Mouse (Mus musculus) heart, postnatal 0 days (tissue): ENCODE results near the gene Nfic. TPM values are rescaled to one million over a fixed set of nuclear protein-coding genes. Genes with fewer than 3 reads are reported as not detected.
"Not testable (repeated sequence)": the region's sequence is repeated elsewhere in the genome, so short reads cannot be mapped to it uniquely, and the experiment has no call there.

Source experiments
- ATAC-seq: fragments of 200-750 bp; cut with Nextera tagmentation; 2 replicates; pipeline ENCODE4 v1.8.0; 2017; ENCODE audit warnings: low read depth, moderate number of reproducible peaks, moderate library complexity; ENCODE audit not compliant: insufficient read depth
- DNase-seq: peaks from one replicate; pipeline ENCODE4 v3.0.0-alpha.2; 2016; ENCODE audit warnings: low spot score
- H3K27ac ChIP-seq: fragments of 300-500 bp; sonication (generic); 2 replicates; pipeline ENCODE4 v1.5.1; 2014; ENCODE audit warnings: low read depth, mild to moderate bottlenecking
- H3K27me3 ChIP-seq: fragments of 300-500 bp; sonication (generic); 2 replicates; pipeline ENCODE4 v1.6.1; 2014; ENCODE audit warnings: low read length, mixed read lengths; ENCODE audit not compliant: control insufficient read depth, insufficient read depth
- H3K36me3 ChIP-seq: fragments of 300-500 bp; sonication (generic); replicated peaks from 2 replicates; pipeline ENCODE4 v1.6.1; 2014; ENCODE audit warnings: low read length, mixed read lengths; ENCODE audit not compliant: control insufficient read depth, insufficient read depth
- H3K4me1 ChIP-seq: fragments of 300-500 bp; sonication (generic); 2 replicates; pipeline ENCODE4 v1.6.1; 2014; ENCODE audit warnings: antibody characterized with exemption; ENCODE audit not compliant: control insufficient read depth, insufficient read depth
- H3K4me2 ChIP-seq: fragments of 300-500 bp; sonication (generic); 2 replicates; pipeline ENCODE4 v1.6.1; 2014; ENCODE audit warnings: low read depth, mild to moderate bottlenecking, low read length, moderate library complexity
- H3K4me3 ChIP-seq: fragments of 300-500 bp; sonication (generic); 2 replicates; pipeline ENCODE4 v1.5.1; 2014; ENCODE audit warnings: low read depth, low read length
- H3K9ac ChIP-seq: fragments of 300-500 bp; sonication (generic); replicated peaks from 2 replicates; pipeline ENCODE4 v1.6.1; 2014; ENCODE audit warnings: low read depth, low read length, mixed read lengths
- H3K9me3 ChIP-seq: fragments of 300-500 bp; sonication (generic); replicated peaks from 2 replicates; pipeline ENCODE4 v1.6.1; 2016; ENCODE audit warnings: low read length; ENCODE audit not compliant: control insufficient read depth
- CTCF ChIP-seq: IDR thresholded peaks from 2 replicates; pipeline ENCODE4 v1.5.1; 2016; ENCODE audit warnings: antibody characterized with exemption, control low read depth, low read depth
- EP300 ChIP-seq: IDR thresholded peaks from 2 replicates; pipeline ENCODE4 v1.6.1; 2016; ENCODE audit warnings: antibody characterized with exemption, low read depth
- whole genome bisulfite sequencing: fragments of 180-500 bp; shearing (Covaris S2); extraction: QIAGEN DNeasy Blood & Tissue Kit; methylation state at CpG from one replicate; pipeline ENCODE4 v1.1.7; 2014; 5-methylcytosine and 5-hydroxymethylcytosine counted together
- polyA plus RNA-seq: library from polyadenylated mRNA; unstranded; fragments of >200 nt; fragmentation: Nextera tagmentation; extraction: Ambion mirVana; gene quantifications from 2 replicates; pipeline ENCODE4 v1.2.1, GENCODE M21; 2015
- total RNA-seq: library from RNA; depleted of rRNA; stranded (reverse); fragments of >200 nt; gene quantifications from 2 replicates; pipeline ENCODE4 v1.2.3, GENCODE M21; 2014; ENCODE audit warnings: low replicate concordance

Nfic gene
- total and polyA plus RNA-seq, 2 experiments from 2014 or later = 47.6 to 73.7 TPM

DNA sequence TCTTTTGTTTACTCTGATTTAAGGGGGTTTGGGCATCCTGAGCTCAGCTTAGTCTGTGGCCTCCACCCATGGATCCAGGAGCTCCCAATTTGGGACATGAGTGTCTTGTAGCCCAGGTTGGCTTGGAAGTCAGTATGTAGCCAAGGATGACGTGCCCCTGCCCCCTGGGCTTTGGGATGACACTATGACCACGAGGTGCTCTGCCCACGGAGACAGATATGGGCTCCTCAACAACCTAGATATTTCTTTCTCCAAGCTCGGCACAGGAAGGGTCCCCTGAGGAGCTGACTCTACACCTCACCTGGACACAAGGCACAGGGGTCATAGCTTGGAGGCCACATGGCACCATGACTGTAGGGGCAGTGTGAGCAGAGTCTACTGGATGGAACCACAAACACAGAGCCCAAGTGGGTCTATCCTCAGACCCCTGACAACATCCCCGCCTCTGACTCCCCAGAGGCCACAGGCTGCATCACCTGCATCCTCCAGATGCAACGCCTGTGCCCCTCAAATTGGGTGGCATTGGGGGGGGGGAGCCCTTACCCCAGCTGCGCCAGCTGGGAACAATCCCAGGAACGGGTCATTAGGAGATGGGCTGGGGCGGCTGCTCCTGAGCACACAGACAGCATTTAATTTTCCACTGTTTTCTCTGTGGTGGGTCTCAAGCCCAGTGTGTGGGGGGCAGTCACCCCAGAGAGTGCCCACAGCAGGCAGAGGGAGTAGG lies 4.6 kb downstream of the Nfic start:
- Histone ChIP-seq H3K9ac (no peak overlapping the region), H3K36me3 (no peaks in the 10 kb centered on the region), H3K4me1 (no peaks in the 10 kb centered on the region), H3K4me2 (no peak overlapping the region), H3K27ac (no peak overlapping the region), H3K4me3 (no peak overlapping the region), H3K9me3 (no peaks in the 10 kb centered on the region), H3K27me3 (peaks cover 56% of the 10 kb centered on the region)
- no peak for TF ChIP-seq CTCF
- TF ChIP-seq EP300 = no peak
- WGBS = 56% methylated on average over 9 of the region's 9 CpGs
- no peak for ATAC-seq
- no peak for DNase-seq

DNA sequence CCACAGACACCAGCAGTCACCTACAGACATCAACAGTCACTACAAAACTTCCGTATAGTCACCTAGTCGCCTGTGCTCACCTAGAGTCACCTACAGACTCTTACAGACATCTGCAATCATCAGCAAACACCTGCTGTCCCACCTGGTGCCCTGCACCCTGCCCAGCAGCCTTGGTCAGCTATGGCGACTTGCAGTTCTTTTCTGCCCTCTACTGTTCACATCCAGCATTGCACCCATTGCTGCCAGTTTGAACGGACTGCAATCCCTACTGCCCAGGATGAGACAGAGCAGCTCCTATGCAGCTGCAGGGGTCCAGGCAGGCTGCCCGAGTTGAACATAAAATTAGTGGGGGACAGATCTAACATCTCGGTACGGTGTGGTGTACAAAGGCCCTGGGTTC lies 5.3 kb downstream of the Nfic start:
- H3K36me3 ChIP-seq = no peaks in the 10 kb centered on the region
- no peak overlapping the region for H3K9ac ChIP-seq
- H3K4me2 ChIP-seq = no peak overlapping the region
- 2% methylated on average over 7 of the region's 7 CpGs for WGBS
- ATAC-seq (peak; percentile 76), DNase-seq (peak; percentile 73)
- H3K27ac ChIP-seq = no peak overlapping the region
- H3K4me1 ChIP-seq = no peaks in the 10 kb centered on the region
- no peak overlapping the region for H3K4me3 ChIP-seq
- TF ChIP-seq EP300 = no peak
- peak; percentile 95 for TF ChIP-seq CTCF
- peaks cover 49% of the 10 kb centered on the region for H3K27me3 ChIP-seq
- H3K9me3 ChIP-seq = no peaks in the 10 kb centered on the region

DNA sequence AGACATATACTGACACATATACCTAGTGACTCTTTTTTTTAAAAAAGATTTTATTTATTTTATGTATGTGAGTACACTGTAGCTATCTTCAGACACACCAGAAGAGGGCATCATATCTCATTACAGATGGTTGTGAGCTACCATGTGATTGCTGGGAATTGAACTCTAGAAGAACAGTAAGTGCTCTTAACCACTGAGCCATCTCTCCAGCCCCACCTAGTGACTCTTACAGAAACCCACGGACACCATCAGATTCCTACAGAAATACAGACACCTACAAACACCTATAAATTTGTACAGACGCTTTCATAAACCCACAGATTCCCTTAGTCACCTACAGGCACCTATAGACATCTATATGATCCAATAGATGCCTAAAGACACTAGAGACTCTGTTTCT lies 9.9 kb downstream of the Nfic start:
- H3K27me3 ChIP-seq = peaks cover 12% of the 10 kb centered on the region; the same call in 1 of the 2 replicates
- not testable (repeated sequence) for H3K36me3 ChIP-seq, H3K9ac ChIP-seq, H3K4me1 ChIP-seq, H3K4me3 ChIP-seq, H3K27ac ChIP-seq, DNase-seq, H3K9me3 ChIP-seq, ATAC-seq, H3K4me2 ChIP-seq
- WGBS = 41% methylated on average over 2 of the region's 2 CpGs

DNA sequence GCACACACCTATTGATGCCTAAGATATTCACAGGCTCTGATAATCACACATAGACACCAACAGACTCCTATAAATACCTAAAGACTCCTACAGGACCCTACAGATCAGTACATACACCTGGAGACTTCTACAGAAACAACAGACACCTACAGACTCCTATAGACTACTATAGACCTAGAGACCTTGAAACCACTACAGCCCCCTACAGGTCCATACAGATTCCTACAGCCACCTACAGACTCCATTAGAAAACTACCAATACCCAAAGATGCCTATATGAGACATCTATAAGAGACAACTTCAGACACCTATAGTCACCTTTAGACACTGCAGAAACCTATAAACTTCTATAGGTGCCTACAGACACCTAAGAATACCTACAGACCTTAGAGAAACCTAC lies 14.4 kb downstream of the Nfic start:
- no peak for DNase-seq
- TF ChIP-seq CTCF = peak; percentile 49
- TF ChIP-seq EP300 = no peak
- H3K27ac ChIP-seq = no peak overlapping the region
- no peak overlapping the region for H3K9ac ChIP-seq
- H3K4me3 ChIP-seq = no peak overlapping the region
- H3K4me1 ChIP-seq = no peaks in the 10 kb centered on the region
- H3K27me3 ChIP-seq = 0 out of 2 replicates have a peak, but pooled peaks cover 10% of the 10 kb centered on the region
- no peak for ATAC-seq
- no peak overlapping the region for H3K4me2 ChIP-seq
- no peaks in the 10 kb centered on the region for H3K36me3 ChIP-seq
- no peaks in the 10 kb centered on the region for H3K9me3 ChIP-seq

DNA sequence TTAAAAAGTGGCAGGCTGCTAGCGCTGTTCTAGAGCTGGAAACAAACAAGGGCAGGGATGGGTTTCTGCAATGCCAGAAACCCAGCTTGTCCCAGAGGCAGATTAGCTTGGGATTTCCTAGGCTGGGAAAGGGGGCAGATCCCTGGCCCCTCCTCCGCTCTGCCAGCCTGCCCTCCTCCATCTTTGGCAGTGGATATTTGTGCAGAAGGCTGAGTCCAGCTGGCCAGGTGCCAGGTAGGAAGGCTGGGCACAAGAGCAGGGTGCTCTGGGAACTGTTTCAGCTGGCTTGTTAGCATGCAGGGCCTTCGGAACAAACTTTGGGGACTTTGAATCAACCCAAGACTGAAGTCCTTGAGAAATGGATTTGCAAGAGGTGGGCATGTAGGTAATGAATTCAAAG lies 20.0 kb downstream of the Nfic start:
- no peaks in the 10 kb centered on the region for H3K9me3 ChIP-seq
- WGBS = 41% methylated on average over 3 of the region's 3 CpGs
- H3K4me3 ChIP-seq = no peak overlapping the region
- H3K36me3 ChIP-seq = no peaks in the 10 kb centered on the region
- no peaks in the 10 kb centered on the region for H3K27me3 ChIP-seq
- H3K4me2 ChIP-seq = no peak overlapping the region
- H3K4me1 ChIP-seq = peaks cover 15% of the 10 kb centered on the region
- no peak overlapping the region; the same call in 1 of the 2 replicates for H3K9ac ChIP-seq
- ATAC-seq (peak; percentile 19; the same call in 1 of the 2 replicates), DNase-seq (peak; percentile 65)
- H3K27ac ChIP-seq = peak overlapping the region; percentile 76
- no peak for TF ChIP-seq CTCF
- no peak for TF ChIP-seq EP300
